In genomic region chr15:6068371-6068770, GRCm38 (mm10) we compare ENCODE assay signal across 21 mouse cellular contexts.
DNase-seq lines count a peak whose midpoint lies in the region; ATAC-seq and TF ChIP-seq lines count a peak whose summit lies in the region.
"Had no signal": no experiment of that assay in that cellular context is flagged by ENCODE, and none has a peak within 500 bp of the region (broad histone marks: within the 10 kb centered on the region; RNA-seq: fewer than 3 reads in every experiment).

No protein-coding gene starts in this region.

- H3K27me3 ChIP-seq in limb, embryonic 14.5 days (ENCODE audit: control insufficient read depth, insufficient read depth, low read length), result no peaks in the 10 kb centered on the region
- no peaks in the 10 kb centered on the region for H3K27me3 ChIP-seq in kidney, embryonic 16.5 days (ENCODE audit: insufficient read depth, low read length)
- no peaks in the 10 kb centered on the region for H3K27me3 ChIP-seq in forebrain, embryonic 14.5 days (replicated peaks; ENCODE audit: control insufficient read depth, insufficient read depth, low read length)
- H3K27me3 ChIP-seq: embryonic facial prominence, embryonic 13.5 days; embryonic facial prominence, embryonic 15.5 days; forebrain, embryonic 13.5 days had no signal

- peak; percentile 2 for DNase-seq in brain, adult 2 months (ENCODE audit: low read depth, low spot score)
- DNase-seq in fibroblast of lung, adult 2 months (ENCODE audit: low read depth), result peak; percentile 46
- DNase-seq in limb, embryonic 14.5 days (ENCODE audit: low spot score), result peak; percentile 13
- DNase-seq in forebrain, embryonic 14.5 days (ENCODE audit: low spot score), result no peak
- no peak for DNase-seq in urinary bladder, postnatal 10 days (ENCODE audit: low spot score)
- DNase-seq: adrenal gland, adult 2 months; adrenal gland, postnatal 14 days; adrenal gland, postnatal 36 days; cerebellum, adult 11 months; cerebellum, adult 18-20 months; cerebellum, adult 8-10 months; cerebellum, adult 9-11 months; cerebellum, postnatal 14 days; cerebellum, postnatal 36 days; embryo, embryonic 11 days had no signal

- no peaks in the 10 kb centered on the region for H3K36me3 ChIP-seq in limb, embryonic 14.5 days (ENCODE audit: control insufficient read depth, insufficient read depth, low read length)
- H3K36me3 ChIP-seq in kidney, embryonic 16.5 days (ENCODE audit: insufficient read depth, low read length), result no peaks in the 10 kb centered on the region
- H3K36me3 ChIP-seq in forebrain, embryonic 14.5 days (ENCODE audit: control insufficient read depth, insufficient read depth, low read length), result no peaks in the 10 kb centered on the region
- H3K36me3 ChIP-seq: embryonic facial prominence, embryonic 13.5 days; embryonic facial prominence, embryonic 15.5 days had no signal

- WGBS in limb, embryonic 14.5 days, result 70% methylated on average over 8 of the region's 8 CpGs
- 93% methylated on average over 8 of the region's 8 CpGs for WGBS in kidney, embryonic 16.5 days
- 90% methylated on average over 8 of the region's 8 CpGs for WGBS in forebrain, embryonic 14.5 days

- no peak overlapping the region for H3K9ac ChIP-seq in limb, embryonic 14.5 days (ENCODE audit: low read depth, low read length, severe bottlenecking)
- H3K9ac ChIP-seq in kidney, embryonic 16.5 days (replicated peaks; ENCODE audit: low read length), result no peak overlapping the region
- H3K9ac ChIP-seq in forebrain, embryonic 14.5 days (ENCODE audit: low read length), result no peak overlapping the region
- H3K9ac ChIP-seq: embryonic facial prominence, embryonic 13.5 days; embryonic facial prominence, embryonic 15.5 days; forebrain, embryonic 13.5 days had no signal

- H3K4me3 ChIP-seq in limb, embryonic 14.5 days (replicated peaks; ENCODE audit: low read length), result no peak overlapping the region
- H3K4me3 ChIP-seq in kidney, embryonic 16.5 days (ENCODE audit: low read length), result no peak overlapping the region
- no peak overlapping the region for H3K4me3 ChIP-seq in forebrain, embryonic 14.5 days (ENCODE audit: low read depth, low read length)
- H3K4me3 ChIP-seq: embryonic facial prominence, embryonic 13.5 days; embryonic facial prominence, embryonic 15.5 days; erythroblast, embryonic 14.5 days; forebrain, embryonic 13.5 days had no signal

- no peak overlapping the region for H3K4me2 ChIP-seq in limb, embryonic 14.5 days (replicated peaks; ENCODE audit: low read depth, low read length, severe bottlenecking)
- no peak overlapping the region for H3K4me2 ChIP-seq in kidney, embryonic 16.5 days (replicated peaks; ENCODE audit: low read depth, low read length)
- no peak overlapping the region for H3K4me2 ChIP-seq in forebrain, embryonic 14.5 days (ENCODE audit: low read length)
- H3K4me2 ChIP-seq: embryonic facial prominence, embryonic 13.5 days; embryonic facial prominence, embryonic 15.5 days; forebrain, embryonic 13.5 days had no signal

- no peak overlapping the region for H3K27ac ChIP-seq in limb, embryonic 14.5 days (replicated peaks; ENCODE audit: low read depth, low read length)
- H3K27ac ChIP-seq in kidney, embryonic 16.5 days (ENCODE audit: low read length), result no peak overlapping the region
- no peak overlapping the region for H3K27ac ChIP-seq in forebrain, embryonic 14.5 days (ENCODE audit: low read depth, low read length)
- H3K27ac ChIP-seq: embryonic facial prominence, embryonic 13.5 days; embryonic facial prominence, embryonic 15.5 days; forebrain, embryonic 13.5 days had no signal

- ATAC-seq in limb, embryonic 14.5 days (ENCODE audit: low FRiP score, low read depth), result peak; percentile 55
- no peak for ATAC-seq in kidney, embryonic 16.5 days (ENCODE audit: low FRiP score, low TSS enrichment)
- no peak for ATAC-seq in forebrain, embryonic 14.5 days
- ATAC-seq: forebrain, embryonic 13.5 days; forebrain, embryonic 16.5 days had no signal

- no peaks in the 10 kb centered on the region for H3K4me1 ChIP-seq in limb, embryonic 14.5 days (ENCODE audit: control insufficient read depth, insufficient read depth, low read length)
- no peaks in the 10 kb centered on the region for H3K4me1 ChIP-seq in kidney, embryonic 16.5 days (ENCODE audit: insufficient read depth, low read length)
- no peaks in the 10 kb centered on the region for H3K4me1 ChIP-seq in forebrain, embryonic 14.5 days (ENCODE audit: control insufficient read depth, insufficient read depth, low read length)
- H3K4me1 ChIP-seq: embryonic facial prominence, embryonic 13.5 days; embryonic facial prominence, embryonic 15.5 days; forebrain, embryonic 13.5 days had no signal

- no peaks in the 10 kb centered on the region for H3K9me3 ChIP-seq in limb, embryonic 14.5 days (ENCODE audit: control insufficient read depth, low read length)
- no peaks in the 10 kb centered on the region for H3K9me3 ChIP-seq in kidney, embryonic 16.5 days (ENCODE audit: low read length)
- H3K9me3 ChIP-seq in forebrain, embryonic 14.5 days (replicated peaks; ENCODE audit: control insufficient read depth, low read length), result no peaks in the 10 kb centered on the region
- H3K9me3 ChIP-seq: embryonic facial prominence, embryonic 13.5 days; embryonic facial prominence, embryonic 15.5 days; forebrain, embryonic 13.5 days had no signal

- TF ChIP-seq POLR2A in limb, embryonic 14.5 days (IDR thresholded peaks at IDR 0.05; ENCODE audit: borderline replicate concordance, extremely low read depth, insufficient read depth, insufficient read length), result no peak

Comparison
In these comparisons a context has a peak if more than half of its experiments do, and no peak if none do; other contexts are left out.
1. DNase-seq: peak in brain, adult 2 months (single experiment), fibroblast of lung, adult 2 months (single experiment) and limb, embryonic 14.5 days (single experiment); none in forebrain, embryonic 14.5 days (single experiment) and urinary bladder, postnatal 10 days (single experiment).